Mouse (Mus musculus) T-helper 1 cell (primary cell): ENCODE results near the gene Chst14.

Experiments used
- in situ Hi-C: fragments of 300-600 bp; cut with MboI, MseI; formaldehyde crosslinking; loops from one replicate; pipeline ENCODE4 v1.15.1; 2025; ENCODE audit warnings: high pct_unique_total_duplicates

Chst14 gene

GRCm38 (mm10) chr2:118926361-118926997 lies at the start of gene Chst14:
Gene Chst14, plus strand, starts transcription at chr2:118926496.
- in situ Hi-C loops, result no loop called here

GRCm38 (mm10) chr2:118881019-118881418 lies 45.3 kb upstream of the Chst14 start:
- in situ Hi-C loops, result loop anchor here (25.0 kb wide), 1 partner anchor 1469 kb away; no protein-coding TSS in a partner anchor

- in situ Hi-C loops, result loop anchor here (25.0 kb wide), 1 partner anchor 1470 kb away; no protein-coding TSS in a partner anchor
Measured at GRCm38 (mm10) chr2:118881956-118882355, 44.3 kb upstream of the Chst14 start.

GRCm38 (mm10) chr2:118882840-118883679 lies 43.2 kb upstream of the Chst14 start:
- in situ Hi-C loops, result loop anchor here (25.0 kb wide), 1 partner anchor 1471 kb away; no protein-coding TSS in a partner anchor

- in situ Hi-C loops, result loop anchor here (25.0 kb wide), 1 partner anchor 1475 kb away; no protein-coding TSS in a partner anchor
Measured at GRCm38 (mm10) chr2:118887440-118887839, 38.9 kb upstream of the Chst14 start.

GRCm38 (mm10) chr2:118887845-118888548 lies 38.3 kb upstream of the Chst14 start:
- in situ Hi-C loops, result loop anchor here (25.0 kb wide), 1 partner anchor 1476 kb away; no protein-coding TSS in a partner anchor

GRCm38 (mm10) chr2:118891173-118891572 lies 35.1 kb upstream of the Chst14 start:
- in situ Hi-C loops, result loop anchor here (25.0 kb wide), 1 partner anchor 1479 kb away; no protein-coding TSS in a partner anchor

GRCm38 (mm10) chr2:118895990-118896913 lies 30.0 kb upstream of the Chst14 start:
- in situ Hi-C loops, result loop anchor here (5.0 to 25.0 kb wide), 3 partner anchors 81 to 1484 kb away; no protein-coding TSS in a partner anchor

GRCm38 (mm10) chr2:118896914-118897291 lies 29.4 kb upstream of the Chst14 start:
- in situ Hi-C loops, result loop anchor here (5.0 to 25.0 kb wide), 3 partner anchors 80 to 1485 kb away; no protein-coding TSS in a partner anchor

GRCm38 (mm10) chr2:118897392-118897791 lies 28.9 kb upstream of the Chst14 start:
- in situ Hi-C loops, result loop anchor here (5.0 to 25.0 kb wide), 3 partner anchors 80 to 1485 kb away; no protein-coding TSS in a partner anchor

GRCm38 (mm10) chr2:118897808-118898207 lies 28.5 kb upstream of the Chst14 start:
- in situ Hi-C loops, result loop anchor here (5.0 to 25.0 kb wide), 3 partner anchors 79 to 1486 kb away; no protein-coding TSS in a partner anchor

GRCm38 (mm10) chr2:118898771-118899170 lies 27.5 kb upstream of the Chst14 start:
- in situ Hi-C loops, result loop anchor here (5.0 to 25.0 kb wide), 3 partner anchors 79 to 1486 kb away; no protein-coding TSS in a partner anchor

- in situ Hi-C loops, result loop anchor here (5.0 to 25.0 kb wide), 3 partner anchors 78 to 1487 kb away; no protein-coding TSS in a partner anchor
Measured at GRCm38 (mm10) chr2:118899306-118899705, 27.0 kb upstream of the Chst14 start.

GRCm38 (mm10) chr2:118899981-118900825 lies 26.1 kb upstream of the Chst14 start, which contains the start of gene Bahd1:
Gene Bahd1, plus strand, starts transcription at chr2:118900377.
- in situ Hi-C loops, result loop anchor here (5.0 to 25.0 kb wide), 3 partner anchors 77 to 1488 kb away; no protein-coding TSS in a partner anchor

GRCm38 (mm10) chr2:118900826-118901140 lies 25.5 kb upstream of the Chst14 start:
- in situ Hi-C loops, result no loop called here

- in situ Hi-C loops, result no loop called here
Measured at GRCm38 (mm10) chr2:118901175-118902031, 24.9 kb upstream of the Chst14 start.

- in situ Hi-C loops, result no loop called here
Measured at GRCm38 (mm10) chr2:118902051-118903025, 24.0 kb upstream of the Chst14 start.
